Mouse (Mus musculus): ENCODE measurements around the gene Aldoc. TPM values are rescaled to one million over a fixed set of nuclear protein-coding genes. Genes with fewer than 3 reads are reported as not detected.
A peak's percentile ranks its signal among the peaks of the same experiment; 100 is the strongest.

The Aldoc gene
- polyA plus RNA-seq, 1 experiment from 2014 or later: 24.1 TPM

- 74% methylated on average over 12 of the region's 13 CpGs for WGBS
- no peak overlapping the region for H3K9ac ChIP-seq (ENCODE audit: low read depth, low read length)
These were observed 40.7 kb downstream of the Aldoc start for GRCm38 (mm10) chr11:78363309-78364007.

GRCm38 (mm10) chr11:78364103-78364502 lies 41.3 kb downstream of the Aldoc start:
- Histone ChIP-seq H3K27me3 (replicated peaks; ENCODE audit: control insufficient read depth, insufficient read depth, low read length) (no peaks in the 10 kb centered on the region), H3K9ac (ENCODE audit: low read depth, low read length) (no peak overlapping the region), H3K36me3 (ENCODE audit: control insufficient read depth, insufficient read depth, low read length) (no peaks in the 10 kb centered on the region), H3K4me3 (ENCODE audit: low read depth, low read length) (no peak overlapping the region), H3K4me2 (ENCODE audit: low read depth, low read length) (no peak overlapping the region), H3K27ac (replicated peaks; ENCODE audit: low read depth, low read length) (no peak overlapping the region), H3K9me3 (ENCODE audit: control insufficient read depth, low read length) (no peaks in the 10 kb centered on the region), H3K4me1 (ENCODE audit: control insufficient read depth, insufficient read depth, low read length) (no peaks in the 10 kb centered on the region)
- no peak for ATAC-seq (ENCODE audit: low read depth)
- no peak for DNase-seq (ENCODE audit: low spot score)
- WGBS: 55% methylated on average over 8 of the region's 8 CpGs

More at GRCm38 (mm10) chr11:78363309-78364007, 40.7 kb downstream of the Aldoc start:
- Histone ChIP-seq H3K36me3 (ENCODE audit: control insufficient read depth, insufficient read depth, low read length) (no peaks in the 10 kb centered on the region), H3K27ac (replicated peaks; ENCODE audit: low read depth, low read length) (no peak overlapping the region), H3K27me3 (replicated peaks; ENCODE audit: control insufficient read depth, insufficient read depth, low read length) (no peaks in the 10 kb centered on the region), H3K9me3 (ENCODE audit: control insufficient read depth, low read length) (no peaks in the 10 kb centered on the region), H3K4me3 (ENCODE audit: low read depth, low read length) (no peak overlapping the region), H3K4me1 (ENCODE audit: control insufficient read depth, insufficient read depth, low read length) (no peaks in the 10 kb centered on the region), H3K4me2 (ENCODE audit: low read depth, low read length) (no peak overlapping the region)
- DNase-seq (ENCODE audit: low spot score) (no peak), ATAC-seq (ENCODE audit: low read depth) (no peak)

DNA sequence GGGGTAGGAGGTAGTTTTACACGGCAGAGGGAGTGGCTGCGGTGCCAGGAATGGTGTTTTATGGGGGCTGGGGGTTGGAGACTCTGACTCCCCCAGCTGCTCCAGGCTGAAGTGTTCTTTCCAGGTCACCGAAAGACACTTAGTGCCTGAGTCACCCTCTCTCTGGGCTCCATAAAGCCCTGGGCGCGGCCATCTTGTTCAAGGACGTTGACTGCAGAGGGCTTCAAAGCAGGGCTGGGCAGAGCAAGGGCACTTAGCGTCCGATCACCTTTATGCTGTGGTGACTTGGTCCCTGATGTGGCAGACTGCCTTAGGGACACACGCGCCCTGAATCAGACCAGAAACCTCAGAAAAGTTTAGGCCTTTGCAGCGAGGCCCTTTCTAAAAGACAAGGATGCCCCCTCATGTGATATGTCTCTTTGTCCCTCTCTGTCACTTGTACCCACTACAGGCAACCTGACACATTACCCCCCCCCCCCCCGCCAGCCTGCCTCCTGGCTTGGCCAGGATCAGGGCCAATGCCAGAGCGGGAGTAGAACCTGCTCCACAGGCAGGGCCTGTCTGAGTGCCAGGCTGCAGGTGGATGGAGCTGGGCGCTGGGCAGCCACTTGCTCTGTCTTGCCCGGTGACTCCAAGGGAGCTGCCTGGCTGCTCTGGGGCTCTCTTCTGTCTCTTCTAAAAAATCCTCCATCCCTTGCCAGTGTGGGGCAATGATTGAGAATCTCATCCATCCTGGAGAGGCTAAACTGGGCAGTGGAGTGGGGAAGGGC lies 44.9 kb downstream of the Aldoc start:
- Histone ChIP-seq H3K9me3 (ENCODE audit: control insufficient read depth, low read length) (no peaks in the 10 kb centered on the region), H3K9ac (ENCODE audit: low read depth, low read length) (no peak overlapping the region), H3K36me3 (ENCODE audit: control insufficient read depth, insufficient read depth, low read length) (no peaks in the 10 kb centered on the region), H3K4me2 (ENCODE audit: low read depth, low read length) (no peak overlapping the region), H3K4me3 (ENCODE audit: low read depth, low read length) (no peak overlapping the region), H3K27me3 (replicated peaks; ENCODE audit: control insufficient read depth, insufficient read depth, low read length) (no peaks in the 10 kb centered on the region), H3K4me1 (ENCODE audit: control insufficient read depth, insufficient read depth, low read length) (no peaks in the 10 kb centered on the region), H3K27ac (replicated peaks; ENCODE audit: low read depth, low read length) (no peak overlapping the region)
- no peak for ATAC-seq (ENCODE audit: low read depth)
- DNase-seq (ENCODE audit: low spot score): no peak
- WGBS: 90% methylated on average over 13 of the region's 15 CpGs

DNA sequence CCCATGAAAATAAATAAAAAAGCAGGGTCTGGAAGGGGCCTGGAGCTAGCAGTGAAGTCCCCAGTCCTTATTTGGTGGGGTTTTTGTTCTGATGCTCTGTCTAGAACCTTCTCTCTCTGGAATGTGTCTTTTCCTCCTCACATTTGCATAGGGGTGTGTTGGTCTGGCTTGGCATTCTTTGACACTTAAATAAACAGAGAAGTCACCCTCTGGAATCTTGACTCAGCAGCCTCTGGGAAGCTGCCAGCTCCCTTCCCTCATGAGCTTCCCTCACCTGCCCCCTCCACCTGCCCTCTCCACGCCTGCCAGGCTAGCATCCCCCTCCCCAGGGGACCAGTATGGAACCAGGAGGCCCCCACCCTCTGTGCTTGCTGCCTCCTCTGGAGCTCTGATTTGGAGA lies 47.6 kb downstream of the Aldoc start:
- DNase-seq (ENCODE audit: low spot score): no peak
- Histone ChIP-seq H3K4me3 (ENCODE audit: low read depth, low read length) (no peak overlapping the region), H3K36me3 (ENCODE audit: control insufficient read depth, insufficient read depth, low read length) (no peaks in the 10 kb centered on the region), H3K4me2 (ENCODE audit: low read depth, low read length) (no peak overlapping the region), H3K4me1 (ENCODE audit: control insufficient read depth, insufficient read depth, low read length) (no peaks in the 10 kb centered on the region), H3K9me3 (ENCODE audit: control insufficient read depth, low read length) (no peaks in the 10 kb centered on the region), H3K27ac (replicated peaks; ENCODE audit: low read depth, low read length) (no peak overlapping the region), H3K9ac (ENCODE audit: low read depth, low read length) (no peak overlapping the region), H3K27me3 (replicated peaks; ENCODE audit: control insufficient read depth, insufficient read depth, low read length) (no peaks in the 10 kb centered on the region)
- no peak for ATAC-seq (ENCODE audit: low read depth)
- 43% methylated on average over 1 of the region's 1 CpGs for WGBS

DNA sequence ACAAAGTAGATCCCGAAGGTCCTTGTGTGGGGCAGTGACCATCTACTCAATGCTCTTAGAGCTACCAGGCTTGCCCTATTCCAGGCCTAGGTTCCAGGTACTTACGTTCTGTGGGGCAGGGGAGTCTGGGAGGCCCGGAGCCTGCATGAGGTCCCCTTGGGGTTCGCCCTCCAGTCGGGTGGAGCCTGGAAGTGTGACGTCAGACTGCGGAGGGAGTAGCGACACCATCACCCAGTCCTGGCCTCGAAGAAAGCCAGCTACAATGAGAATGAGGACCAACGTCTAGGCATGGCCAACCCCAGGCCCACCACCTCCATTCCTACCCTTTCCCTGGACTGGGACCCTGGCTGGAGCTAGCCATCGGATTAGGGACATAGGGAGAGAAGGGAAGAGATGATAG lies 48.9 kb downstream of the Aldoc start:
- ATAC-seq (ENCODE audit: low read depth): no peak
- H3K9me3 ChIP-seq (ENCODE audit: control insufficient read depth, low read length): no peaks in the 10 kb centered on the region
- H3K4me2 ChIP-seq (ENCODE audit: low read depth, low read length): no peak overlapping the region
- H3K4me1 ChIP-seq (ENCODE audit: control insufficient read depth, insufficient read depth, low read length): no peaks in the 10 kb centered on the region
- H3K27ac ChIP-seq (replicated peaks; ENCODE audit: low read depth, low read length): no peak overlapping the region
- H3K27me3 ChIP-seq (replicated peaks; ENCODE audit: control insufficient read depth, insufficient read depth, low read length): no peaks in the 10 kb centered on the region
- no peaks in the 10 kb centered on the region for H3K36me3 ChIP-seq (ENCODE audit: control insufficient read depth, insufficient read depth, low read length)
- H3K4me3 ChIP-seq (ENCODE audit: low read depth, low read length): no peak overlapping the region
- DNase-seq (ENCODE audit: low spot score): no peak
- no peak overlapping the region for H3K9ac ChIP-seq (ENCODE audit: low read depth, low read length)
- 93% methylated on average over 11 of the region's 11 CpGs for WGBS

GRCm38 (mm10) chr11:78372166-78372565 lies 49.4 kb downstream of the Aldoc start:
- no peaks in the 10 kb centered on the region for H3K9me3 ChIP-seq (ENCODE audit: control insufficient read depth, low read length)
- no peaks in the 10 kb centered on the region for H3K27me3 ChIP-seq (replicated peaks; ENCODE audit: control insufficient read depth, insufficient read depth, low read length)
- H3K27ac ChIP-seq (replicated peaks; ENCODE audit: low read depth, low read length): no peak overlapping the region
- WGBS: 69% methylated on average over 3 of the region's 3 CpGs
- DNase-seq (ENCODE audit: low spot score) (no peak), ATAC-seq (ENCODE audit: low read depth) (no peak)
- no peak overlapping the region for H3K4me3 ChIP-seq (ENCODE audit: low read depth, low read length)
- no peak overlapping the region for H3K4me2 ChIP-seq (ENCODE audit: low read depth, low read length)
- H3K9ac ChIP-seq (ENCODE audit: low read depth, low read length): no peak overlapping the region
- H3K4me1 ChIP-seq (ENCODE audit: control insufficient read depth, insufficient read depth, low read length): no peaks in the 10 kb centered on the region
- H3K36me3 ChIP-seq (ENCODE audit: control insufficient read depth, insufficient read depth, low read length): no peaks in the 10 kb centered on the region

- WGBS: 60% methylated on average over 7 of the region's 7 CpGs
- H3K27me3 ChIP-seq (replicated peaks; ENCODE audit: control insufficient read depth, insufficient read depth, low read length): no peaks in the 10 kb centered on the region
These were observed 49.8 kb downstream of the Aldoc start for GRCm38 (mm10) chr11:78372610-78373009.

DNA sequence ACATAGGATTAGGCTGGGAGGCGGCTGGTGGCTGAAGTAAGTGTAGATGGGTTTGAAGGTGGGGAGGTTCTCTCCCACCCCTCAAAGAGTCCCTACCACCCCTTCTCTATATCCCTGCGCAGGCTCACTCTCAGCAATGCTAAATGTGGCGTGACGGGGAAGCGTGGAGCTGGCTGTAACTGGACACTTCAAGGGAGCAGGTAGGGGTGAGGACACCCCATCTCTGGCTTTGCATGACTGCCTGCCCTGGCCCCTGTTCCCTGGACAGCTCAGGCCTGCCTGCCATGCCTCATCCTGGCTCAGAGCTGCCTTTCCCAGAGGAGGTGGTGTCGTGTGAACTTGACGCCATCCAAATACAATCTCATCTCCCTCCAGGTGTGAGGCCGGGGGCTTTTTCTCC lies 51.4 kb downstream of the Aldoc start:
- Histone ChIP-seq H3K27me3 (replicated peaks; ENCODE audit: control insufficient read depth, insufficient read depth, low read length) (no peaks in the 10 kb centered on the region), H3K4me2 (ENCODE audit: low read depth, low read length) (no peak overlapping the region), H3K4me3 (ENCODE audit: low read depth, low read length) (no peak overlapping the region), H3K9me3 (ENCODE audit: control insufficient read depth, low read length) (no peaks in the 10 kb centered on the region), H3K36me3 (ENCODE audit: control insufficient read depth, insufficient read depth, low read length) (no peaks in the 10 kb centered on the region), H3K4me1 (ENCODE audit: control insufficient read depth, insufficient read depth, low read length) (no peaks in the 10 kb centered on the region), H3K27ac (replicated peaks; ENCODE audit: low read depth, low read length) (no peak overlapping the region), H3K9ac (ENCODE audit: low read depth, low read length) (no peak overlapping the region)
- DNase-seq (ENCODE audit: low spot score): no peak
- WGBS: 57% methylated on average over 8 of the region's 8 CpGs
- peak; percentile 51; the same call in 1 of the 2 replicates for ATAC-seq (ENCODE audit: low read depth)

More at GRCm38 (mm10) chr11:78372610-78373009, 49.8 kb downstream of the Aldoc start:
- Histone ChIP-seq H3K9ac (ENCODE audit: low read depth, low read length) (no peak overlapping the region), H3K4me3 (ENCODE audit: low read depth, low read length) (no peak overlapping the region), H3K4me1 (ENCODE audit: control insufficient read depth, insufficient read depth, low read length) (no peaks in the 10 kb centered on the region), H3K36me3 (ENCODE audit: control insufficient read depth, insufficient read depth, low read length) (no peaks in the 10 kb centered on the region), H3K4me2 (ENCODE audit: low read depth, low read length) (no peak overlapping the region), H3K27ac (replicated peaks; ENCODE audit: low read depth, low read length) (no peak overlapping the region), H3K9me3 (ENCODE audit: control insufficient read depth, low read length) (no peaks in the 10 kb centered on the region)
- DNase-seq (ENCODE audit: low spot score) (no peak), ATAC-seq (ENCODE audit: low read depth) (no peak)

Measured in embryonic facial prominence, embryonic 14.5 days (tissue).